Mouse (Mus musculus): ENCODE data around the gene Clip3. TPM values are rescaled to one million over a fixed set of nuclear protein-coding genes. Genes with fewer than 3 reads are reported as not detected.

The Clip3 gene
- polyA plus RNA-seq (2015; fragmentation: Nextera tagmentation; extraction: Ambion mirVana): 10.4 and 11.7 TPM in 2 replicates

DNA sequence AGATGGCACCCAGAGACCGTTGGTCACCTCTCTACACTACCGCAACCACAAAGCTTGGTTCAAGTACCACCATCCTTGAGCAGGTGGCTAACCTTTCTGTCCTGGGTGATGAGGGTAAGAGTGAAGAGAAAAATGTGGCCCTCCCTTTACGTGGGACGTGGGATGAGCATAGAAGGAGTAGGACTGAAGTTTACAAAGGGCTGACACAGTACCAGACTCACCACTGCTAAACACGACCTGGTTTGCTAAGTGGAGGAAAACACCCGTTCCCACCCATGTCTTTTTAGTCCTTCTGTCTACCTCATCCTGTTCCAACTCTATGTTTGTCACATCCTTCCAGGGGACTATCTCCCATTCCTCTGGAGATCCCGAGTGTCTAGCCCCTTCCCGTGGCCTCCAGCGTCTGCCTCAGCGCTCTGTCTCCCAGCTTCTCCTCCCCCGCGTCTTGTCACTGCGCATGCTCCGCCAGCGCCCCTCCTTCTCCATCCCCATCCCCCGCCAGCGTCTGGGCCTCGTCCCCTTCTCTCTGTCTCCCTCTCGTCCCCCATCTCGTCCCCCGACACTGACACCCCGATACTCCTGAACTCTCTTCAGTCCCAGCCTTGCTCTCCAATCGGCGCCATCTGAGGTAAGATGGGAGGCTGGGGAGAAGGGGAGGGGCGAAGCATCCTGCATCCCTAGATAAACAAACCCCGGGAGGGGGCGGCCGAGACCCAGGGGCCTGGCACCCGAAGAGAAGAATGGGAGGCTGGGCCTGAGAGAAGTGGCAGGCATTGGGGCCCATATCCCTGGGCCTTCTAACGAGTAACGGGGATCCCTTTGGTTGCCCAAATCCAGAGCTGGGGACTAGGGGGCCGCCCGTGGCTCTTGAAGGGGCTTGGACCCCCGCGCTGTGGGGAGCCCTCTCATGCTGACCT, at the start of gene Clip3:
Gene Clip3, plus strand, starts transcription at position 514 of the 917 bp plus-strand sequence.

GRCm38 (mm10) chr7:30279951-30280669, 11.4 kb upstream of the Clip3 start, which contains the start of the genes Thap8 and Wdr62:
TSS of gene Thap8 (plus strand) at chr7:30280094.
TSS of gene Wdr62 (minus strand) at chr7:30280419.

GRCm38 (mm10) chr7:30308076-30309005, 16.8 kb downstream of the Clip3 start, which contains the start of gene Alkbh6:
TSS of gene Alkbh6 (plus strand) at chr7:30308717.

GRCm38 (mm10) chr7:30314721-30315155, 23.2 kb downstream of the Clip3 start, which contains the start of gene Syne4:
TSS of gene Syne4 (plus strand) at chr7:30314807.

GRCm38 (mm10) chr7:30321539-30322284, 30.2 kb downstream of the Clip3 start, which contains the start of gene E130208F15Rik:
TSS of gene E130208F15Rik (plus strand) at chr7:30321740.

DNA sequence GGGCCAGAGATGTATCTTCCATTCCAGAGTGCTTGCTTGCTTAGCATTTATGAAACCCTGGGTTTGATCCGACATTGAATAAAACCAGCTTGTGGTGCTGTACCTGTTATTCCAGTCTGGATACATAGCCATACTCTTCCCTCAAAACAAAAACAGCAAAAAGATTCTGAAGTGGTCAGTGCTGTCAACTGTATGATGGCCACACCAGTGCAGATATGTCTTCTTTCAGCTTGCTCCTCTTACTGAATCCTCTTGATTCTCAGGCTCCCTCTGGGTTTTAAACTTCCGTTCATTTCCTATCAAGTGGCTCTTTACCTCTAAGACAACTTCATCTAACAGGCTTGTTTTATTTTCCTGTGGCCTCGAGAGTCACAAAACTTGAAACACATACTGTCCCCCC, 32.3 kb downstream of the Clip3 start, which contains the start of gene Sdhaf1:
Gene Sdhaf1, minus strand, starts transcription at position 101 of the 400 bp plus-strand sequence.

Other genes starting within 250 kb of the Clip3 start
- 1.8 and 2.2 TPM in 2 replicates for gene Zfp14, start 240.3 kb upstream of the Clip3 start, polyA plus RNA-seq (2015; fragmentation: Nextera tagmentation; extraction: Ambion mirVana)
- 4.1 and 5.1 TPM in 2 replicates for gene Zfp82, start 218.8 kb upstream of the Clip3 start, polyA plus RNA-seq (2015; fragmentation: Nextera tagmentation; extraction: Ambion mirVana)
- gene Gm26920, start 201.3 kb upstream of the Clip3 start, polyA plus RNA-seq (2015; fragmentation: Nextera tagmentation; extraction: Ambion mirVana): 0.23 TPM in 1 of 2 replicates, not detected in the other
- 5.4 TPM in 2 replicates for gene Zfp566, start 201.2 kb upstream of the Clip3 start, polyA plus RNA-seq (2015; fragmentation: Nextera tagmentation; extraction: Ambion mirVana)
- 51.2 and 53.2 TPM in 2 replicates for gene Zfp260, start 197.0 kb upstream of the Clip3 start, polyA plus RNA-seq (2015; fragmentation: Nextera tagmentation; extraction: Ambion mirVana)
- gene Zfp382, start 169.8 kb upstream of the Clip3 start, polyA plus RNA-seq (2015; fragmentation: Nextera tagmentation; extraction: Ambion mirVana): 3.3 and 3.8 TPM in 2 replicates
- 5.1 and 6.2 TPM in 2 replicates for gene Zfp146, start 122.0 kb upstream of the Clip3 start, polyA plus RNA-seq (2015; fragmentation: Nextera tagmentation; extraction: Ambion mirVana)
- gene Cox7a1, start 107.6 kb upstream of the Clip3 start, polyA plus RNA-seq (2015; fragmentation: Nextera tagmentation; extraction: Ambion mirVana): 300 and 438 TPM in 2 replicates
- gene Capns1, start 92.9 kb upstream of the Clip3 start, polyA plus RNA-seq (2015; fragmentation: Nextera tagmentation; extraction: Ambion mirVana): 81.5 and 93.6 TPM in 2 replicates
- 125 and 135 TPM in 2 replicates for gene Polr2i, start 59.8 kb upstream of the Clip3 start, polyA plus RNA-seq (2015; fragmentation: Nextera tagmentation; extraction: Ambion mirVana)
- 84.9 and 101 TPM in 2 replicates for gene Tbcb, start 59.5 kb upstream of the Clip3 start, polyA plus RNA-seq (2015; fragmentation: Nextera tagmentation; extraction: Ambion mirVana)
- 1.5 and 1.8 TPM in 2 replicates for gene Ovol3, start 56.0 kb upstream of the Clip3 start, polyA plus RNA-seq (2015; fragmentation: Nextera tagmentation; extraction: Ambion mirVana)
- 0.44 and 0.58 TPM in 2 replicates for gene Thap8, start 11.6 kb upstream of the Clip3 start, polyA plus RNA-seq (2015; fragmentation: Nextera tagmentation; extraction: Ambion mirVana)
- 2.5 and 3.6 TPM in 2 replicates for gene Wdr62, start 11.3 kb upstream of the Clip3 start, polyA plus RNA-seq (2015; fragmentation: Nextera tagmentation; extraction: Ambion mirVana)
- gene Alkbh6, start 17.0 kb downstream of the Clip3 start, polyA plus RNA-seq (2015; fragmentation: Nextera tagmentation; extraction: Ambion mirVana): 47.9 and 48.6 TPM in 2 replicates
- 4.4 and 5.0 TPM in 2 replicates for gene Syne4, start 23.1 kb downstream of the Clip3 start, polyA plus RNA-seq (2015; fragmentation: Nextera tagmentation; extraction: Ambion mirVana)
- 1.6 TPM in 1 of 2 replicates, not detected in the other for gene E130208F15Rik, start 30.0 kb downstream of the Clip3 start, polyA plus RNA-seq (2015; fragmentation: Nextera tagmentation; extraction: Ambion mirVana)
- 19.2 and 19.3 TPM in 2 replicates for gene Sdhaf1, start 32.2 kb downstream of the Clip3 start, polyA plus RNA-seq (2015; fragmentation: Nextera tagmentation; extraction: Ambion mirVana)
- 1.1 TPM in 2 replicates for gene Lrfn3, start 71.0 kb downstream of the Clip3 start, polyA plus RNA-seq (2015; fragmentation: Nextera tagmentation; extraction: Ambion mirVana)
- 68.8 and 91.3 TPM in 2 replicates for gene Tyrobp, start 122.0 kb downstream of the Clip3 start, polyA plus RNA-seq (2015; fragmentation: Nextera tagmentation; extraction: Ambion mirVana)
- 2.9 and 3.6 TPM in 2 replicates for gene Hcst, start 128.1 kb downstream of the Clip3 start, polyA plus RNA-seq (2015; fragmentation: Nextera tagmentation; extraction: Ambion mirVana)
- 0.27 and 0.44 TPM in 2 replicates for gene Nfkbid, start 130.0 kb downstream of the Clip3 start, polyA plus RNA-seq (2015; fragmentation: Nextera tagmentation; extraction: Ambion mirVana)
- gene Aplp1, start 153.8 kb downstream of the Clip3 start, polyA plus RNA-seq (2015; fragmentation: Nextera tagmentation; extraction: Ambion mirVana): 2.2 and 2.6 TPM in 2 replicates
- 0.09 and 0.23 TPM in 2 replicates for gene Kirrel2, start 166.0 kb downstream of the Clip3 start, polyA plus RNA-seq (2015; fragmentation: Nextera tagmentation; extraction: Ambion mirVana)
- 0.10 TPM in 1 of 2 replicates, not detected in the other for gene Nphs1, start 166.6 kb downstream of the Clip3 start, polyA plus RNA-seq (2015; fragmentation: Nextera tagmentation; extraction: Ambion mirVana)
- gene Prodh2, start 201.9 kb downstream of the Clip3 start, polyA plus RNA-seq (2015; fragmentation: Nextera tagmentation; extraction: Ambion mirVana): 0.07 TPM in 1 of 2 replicates, not detected in the other
- 1.6 and 1.7 TPM in 2 replicates for gene Arhgap33, start 243.3 kb downstream of the Clip3 start, polyA plus RNA-seq (2015; fragmentation: Nextera tagmentation; extraction: Ambion mirVana)